Mouse (Mus musculus): Measurements from ENCODE around the gene Cyp2c70.
A peak's percentile ranks its signal among the peaks of the same experiment; 100 is the strongest.
"Not testable (repeated sequence)": the region's sequence is repeated elsewhere in the genome, so short reads cannot be mapped to it uniquely, and the experiment has no call there.

Cyp2c70 gene

DNA sequence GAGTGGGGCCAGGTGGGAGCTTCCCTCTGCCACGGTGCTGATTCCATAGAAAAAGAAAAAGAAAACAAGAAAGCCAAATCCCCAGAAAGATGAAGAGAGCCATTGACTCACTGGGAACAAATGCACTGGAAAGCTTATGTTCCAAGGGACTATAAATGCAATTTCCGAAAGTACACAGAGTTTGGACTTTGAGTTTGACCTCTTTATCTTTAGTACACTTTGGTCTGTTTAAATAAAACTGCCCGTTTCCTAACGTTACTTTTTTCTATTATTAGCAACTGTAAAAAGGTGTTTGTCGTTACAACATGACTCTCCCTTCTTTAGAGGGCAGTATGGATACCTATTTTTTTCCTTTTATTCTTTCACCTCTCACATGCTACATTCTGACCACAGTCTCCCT, at the start of gene Cyp2c70:
Gene Cyp2c70, minus strand, starts transcription at position 174 of the 400 bp plus-strand sequence.
- no peak for DNase-seq

DNA sequence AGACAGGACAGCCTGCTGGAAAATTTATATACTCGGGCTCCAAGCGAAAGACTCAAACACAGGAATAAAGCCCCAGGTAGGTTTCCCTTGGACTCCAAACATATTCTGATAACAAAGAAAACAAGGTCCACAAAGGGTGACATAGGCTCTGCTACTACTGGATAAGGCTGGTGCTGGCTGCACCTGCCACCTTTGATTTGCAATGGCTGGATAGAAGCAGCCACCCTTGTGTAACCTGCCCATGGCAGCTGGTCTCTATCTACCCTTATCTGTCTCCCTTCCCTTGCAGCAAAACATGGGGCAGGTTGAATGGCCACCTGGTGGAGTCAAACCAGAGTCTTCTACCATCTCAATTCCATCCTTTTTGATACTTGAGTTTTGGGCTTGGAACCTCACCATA, 45.4 kb upstream of the Cyp2c70 start:
- DNase-seq: no peak

DNA sequence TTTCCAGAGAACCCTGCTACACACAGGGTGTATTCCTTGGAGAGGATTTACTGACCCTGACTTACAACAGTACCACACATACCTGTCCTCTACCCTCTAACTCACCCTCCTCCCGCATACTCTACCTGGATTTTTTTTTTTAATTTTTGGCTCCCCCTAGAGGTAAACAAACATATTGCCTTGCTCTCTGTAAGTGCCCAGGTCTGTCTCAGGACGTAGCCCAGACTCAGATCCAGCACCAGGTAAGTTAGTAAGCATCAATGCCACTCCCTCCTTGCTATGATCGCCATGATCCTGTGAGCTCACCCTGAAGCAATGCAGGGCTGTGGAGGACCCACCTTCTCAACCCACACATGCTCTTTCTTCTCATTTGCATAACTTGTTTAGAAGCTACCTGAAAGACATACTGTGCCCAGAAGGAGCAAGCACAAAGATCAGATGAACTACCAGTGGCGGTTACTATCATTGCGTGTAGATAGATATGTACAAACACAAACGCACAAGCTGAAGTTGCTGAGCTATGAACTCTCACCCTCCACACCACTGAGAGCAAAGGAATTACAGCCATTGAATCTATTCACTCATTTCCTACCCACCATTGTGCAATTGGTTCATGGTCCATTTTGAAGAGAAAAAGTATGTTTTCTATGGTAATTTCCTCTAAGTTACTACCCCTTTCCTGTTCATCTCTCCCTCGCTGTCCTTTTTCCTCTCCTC, 44.9 kb upstream of the Cyp2c70 start:
- no peak for DNase-seq

DNA sequence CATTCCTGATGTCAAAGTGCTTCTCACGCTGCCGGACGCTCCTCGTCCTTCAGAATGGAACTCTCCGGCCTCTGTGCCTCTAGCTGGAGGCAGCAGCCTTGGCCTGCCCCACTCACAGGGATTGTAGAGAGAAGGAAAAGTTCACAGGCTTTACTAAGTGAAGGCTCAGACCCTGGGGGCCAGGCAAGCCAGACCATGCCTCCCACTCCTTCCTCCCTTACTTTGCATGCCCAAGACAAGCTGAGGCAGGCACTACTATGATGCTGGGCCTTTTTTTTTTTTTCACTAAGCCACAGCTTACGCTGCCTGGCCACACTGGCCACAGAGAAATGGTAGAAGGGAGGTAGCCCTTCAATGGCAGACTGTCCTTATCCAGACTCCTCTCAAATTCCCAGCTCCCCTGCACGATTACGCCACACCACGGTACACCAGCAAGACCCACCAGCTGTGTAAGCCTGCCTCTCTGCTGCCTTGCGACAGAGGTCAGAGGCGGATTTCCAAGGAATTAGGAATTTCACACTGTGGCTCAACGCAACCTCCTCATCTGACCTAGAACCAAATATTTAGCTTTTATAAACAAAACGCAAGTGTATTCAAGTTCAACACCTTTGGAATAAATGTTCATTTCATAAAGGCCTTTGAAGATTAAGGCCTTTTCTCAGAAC, 44.1 kb upstream of the Cyp2c70 start:
- DNase-seq: no peak

DNA sequence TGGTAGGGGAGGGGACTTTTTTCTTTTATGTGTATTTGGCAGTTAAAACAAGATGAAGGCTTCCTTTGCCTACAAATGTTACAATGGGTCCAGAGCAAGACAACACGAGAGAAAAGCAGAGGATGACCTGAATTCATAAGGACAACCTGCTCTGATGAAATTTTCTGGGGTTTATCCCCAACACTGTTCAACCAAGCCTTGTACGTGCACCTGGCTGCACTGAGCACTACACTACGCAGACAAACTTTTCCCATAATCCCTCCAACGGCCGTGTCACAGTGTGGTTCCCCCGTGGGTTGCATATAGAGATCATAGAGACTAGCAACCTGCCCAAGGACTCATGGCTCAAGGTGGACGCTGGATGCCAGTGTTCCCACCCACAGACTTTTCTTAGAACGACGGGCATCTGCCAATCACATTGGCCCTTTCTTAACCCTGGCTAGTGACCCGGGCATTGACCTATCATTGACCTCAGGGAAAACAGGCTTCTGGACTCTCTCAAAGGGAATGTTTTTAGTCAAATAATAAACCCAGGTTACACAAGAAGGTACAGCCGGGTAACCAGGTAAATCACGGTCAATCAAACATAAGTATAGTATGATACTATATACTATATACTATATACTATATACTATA, 39.5 kb upstream of the Cyp2c70 start:
- DNase-seq: no peak

DNA sequence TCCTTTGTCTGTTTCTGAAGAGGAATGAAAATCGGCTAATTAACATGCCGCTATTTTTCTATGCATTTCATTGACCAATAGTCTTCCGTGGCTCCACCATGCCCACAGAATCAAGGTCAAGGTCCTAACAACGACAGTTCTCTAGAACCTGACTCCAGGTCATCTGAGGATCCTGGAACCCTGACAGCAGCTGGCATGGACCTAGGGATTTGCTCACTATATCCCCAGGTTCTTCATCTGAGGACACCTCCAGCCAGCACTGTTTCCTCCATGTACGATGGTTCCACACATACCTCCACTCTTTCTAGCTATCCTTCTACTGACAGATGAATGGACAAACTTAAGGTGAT, 38.6 kb upstream of the Cyp2c70 start:
- no peak for DNase-seq

DNA sequence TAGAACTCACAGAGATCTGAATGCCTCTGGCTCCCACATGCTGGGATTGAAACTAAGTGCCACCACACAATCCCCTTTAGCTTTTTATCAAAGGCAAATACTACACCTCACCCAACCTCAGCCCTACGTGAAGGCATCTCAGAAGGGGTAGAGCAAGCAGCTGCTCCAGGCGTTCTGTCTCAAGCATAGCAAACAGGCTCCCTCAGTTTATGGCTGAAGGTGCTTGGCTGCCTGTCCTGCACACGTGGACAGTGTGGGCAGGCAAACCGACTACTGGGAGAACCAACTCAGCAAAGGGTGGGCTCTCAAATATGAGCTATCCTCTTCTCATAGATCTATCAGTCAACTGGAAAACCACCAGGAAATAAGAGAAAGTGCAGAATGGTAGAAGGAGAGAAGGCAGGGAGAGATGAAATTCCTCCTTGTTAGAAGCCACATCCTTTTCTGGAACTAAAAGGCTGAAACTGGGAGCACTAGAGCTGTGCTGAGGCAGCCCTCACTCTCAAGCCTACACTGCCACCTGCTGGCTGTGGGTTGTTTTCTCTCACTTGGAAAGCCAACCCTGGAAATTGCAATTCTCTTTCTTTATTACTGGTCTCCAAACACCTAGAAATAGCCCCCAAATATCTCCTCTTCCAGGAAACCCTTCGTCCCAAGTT, 38.1 kb upstream of the Cyp2c70 start:
- DNase-seq: peak; percentile 70

DNA sequence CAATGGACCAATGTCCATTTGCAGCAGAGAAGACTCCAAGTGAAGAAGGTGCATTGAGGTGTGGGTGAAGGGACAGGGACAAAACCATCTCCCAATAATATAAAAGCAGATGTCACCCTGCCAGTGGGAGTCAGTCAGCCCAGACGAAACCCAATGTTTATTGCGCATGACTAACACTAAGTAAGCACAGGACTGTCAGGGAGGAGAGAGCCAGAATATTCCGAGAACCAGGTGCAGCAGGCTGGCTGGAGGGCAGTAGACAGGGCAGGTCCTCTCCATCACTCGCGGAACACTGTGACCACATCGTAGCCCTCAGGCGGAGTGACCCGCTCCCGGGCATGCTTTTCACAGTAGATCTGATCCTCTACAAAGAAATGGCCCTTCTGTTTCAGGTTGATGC, 35.2 kb upstream of the Cyp2c70 start:
- DNase-seq: not testable (repeated sequence)

DNA sequence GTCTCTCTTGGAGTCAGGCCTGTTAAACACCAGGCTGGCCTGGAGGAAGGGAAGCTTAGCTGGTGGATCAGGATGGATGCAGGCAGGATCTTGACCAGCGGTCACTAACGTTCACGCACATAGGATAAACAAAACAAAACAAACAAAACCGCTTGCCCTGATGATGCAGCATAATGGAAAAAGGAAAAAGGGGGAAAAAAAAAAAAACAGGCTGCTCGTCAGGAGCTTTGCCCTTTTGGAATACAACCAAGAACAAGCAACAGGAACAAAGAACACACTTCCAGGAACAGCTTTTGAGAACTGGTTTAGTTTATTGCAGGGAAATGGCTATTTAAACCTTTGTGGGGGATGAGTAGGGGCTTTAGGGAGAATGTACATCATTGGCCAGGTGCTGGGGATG, 33.7 kb upstream of the Cyp2c70 start:
- no peak for DNase-seq

DNA sequence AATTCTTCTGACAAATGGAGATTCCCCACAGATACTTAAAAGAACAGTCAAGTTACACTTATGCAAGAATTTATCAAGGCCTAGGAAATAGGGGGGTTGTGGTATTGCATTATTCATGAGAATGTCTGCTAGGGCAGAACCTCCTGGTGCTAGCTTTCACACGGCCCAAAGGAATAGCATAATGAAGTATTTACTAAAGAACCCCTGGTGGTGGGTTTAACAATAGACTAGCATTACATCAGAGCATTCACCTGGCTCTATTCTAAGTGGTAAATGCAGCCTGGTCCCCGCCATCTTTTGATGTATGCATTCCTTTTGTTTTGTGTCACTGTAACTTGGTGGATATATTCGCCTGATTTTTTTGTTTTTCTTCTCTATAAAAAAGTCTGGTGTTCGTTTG, 15.8 kb upstream of the Cyp2c70 start:
- not testable (repeated sequence) for DNase-seq

DNA sequence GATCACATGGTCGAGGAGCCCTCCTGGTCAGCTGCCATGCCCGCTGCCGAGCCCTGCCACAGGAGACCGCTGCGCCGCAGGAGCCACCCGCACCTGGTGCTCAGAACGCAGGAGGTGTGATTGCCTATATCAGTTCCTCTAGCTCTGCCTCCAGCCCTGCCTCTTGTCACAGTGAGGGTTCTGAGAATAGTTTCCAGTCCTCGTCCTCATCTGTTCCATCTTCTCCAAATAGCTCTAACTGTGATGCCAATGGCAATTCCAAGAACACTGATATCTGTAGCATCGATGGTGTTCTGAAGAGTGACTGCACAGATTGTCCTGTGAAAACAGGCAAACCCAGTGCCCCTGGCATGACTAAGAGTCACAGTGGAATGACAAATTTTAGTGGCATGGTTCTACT, 3.5 kb upstream of the Cyp2c70 start:
- DNase-seq: peak; percentile 8

DNA sequence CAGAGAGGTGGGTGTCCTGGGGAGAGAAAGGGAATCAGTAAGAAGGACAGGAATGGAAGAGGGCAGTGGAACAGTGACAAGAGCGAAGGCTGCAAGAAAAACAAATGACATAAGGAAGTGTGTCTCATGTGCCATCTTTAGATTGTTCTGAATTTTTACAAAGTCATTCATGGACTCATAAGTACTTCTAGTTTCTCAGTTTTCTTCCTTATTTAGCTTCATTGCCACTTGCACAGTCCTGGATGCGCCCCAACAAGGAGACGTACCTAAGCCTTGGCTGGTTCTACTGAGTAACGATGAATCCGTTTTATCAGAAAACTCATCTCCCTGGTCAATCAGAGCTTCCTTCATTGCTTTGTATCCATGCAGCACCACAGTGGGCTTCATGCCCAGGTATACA, 3.5 kb downstream of the Cyp2c70 start:
- peak; percentile 6 for DNase-seq

DNA sequence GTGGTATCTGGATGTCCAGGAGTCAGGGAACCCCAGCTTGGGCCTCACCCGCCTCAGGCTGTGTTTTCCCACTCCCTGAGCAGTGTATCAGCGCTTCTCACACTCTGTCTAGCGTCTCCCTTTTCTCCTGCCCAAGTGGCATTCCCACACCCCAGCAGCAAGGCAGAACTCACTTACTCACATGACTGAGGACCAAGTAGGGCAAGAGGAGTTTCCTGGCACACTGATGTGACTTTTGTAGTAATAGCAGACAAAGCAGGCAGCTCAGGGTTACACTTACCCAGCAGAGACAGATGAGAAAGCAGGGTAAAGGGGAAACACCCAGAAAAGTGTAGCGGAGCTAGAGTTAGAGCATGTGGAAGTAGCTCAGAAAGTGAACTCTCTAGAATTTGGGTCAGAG, 8.8 kb downstream of the Cyp2c70 start:
- no peak for DNase-seq

DNA sequence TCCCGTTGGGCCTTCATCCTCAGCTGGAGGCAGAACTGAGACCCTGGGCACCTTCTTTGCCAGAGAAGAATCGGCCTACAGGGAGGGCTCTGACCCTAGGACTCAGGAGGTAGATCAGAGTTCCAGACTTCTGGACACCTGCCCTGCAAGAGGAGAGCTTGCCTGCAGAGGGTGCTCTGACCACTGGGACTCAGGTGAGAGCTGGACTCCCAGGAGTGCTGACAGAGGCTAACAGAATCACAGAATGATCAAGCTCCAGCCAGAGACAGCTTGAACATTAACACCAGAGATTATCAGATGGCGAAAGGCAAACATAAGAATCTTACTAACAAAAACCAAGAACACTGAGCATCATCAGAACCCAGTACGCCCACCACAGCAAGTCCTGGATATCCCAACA, 18.7 kb downstream of the Cyp2c70 start:
- DNase-seq: not testable (repeated sequence)

DNA sequence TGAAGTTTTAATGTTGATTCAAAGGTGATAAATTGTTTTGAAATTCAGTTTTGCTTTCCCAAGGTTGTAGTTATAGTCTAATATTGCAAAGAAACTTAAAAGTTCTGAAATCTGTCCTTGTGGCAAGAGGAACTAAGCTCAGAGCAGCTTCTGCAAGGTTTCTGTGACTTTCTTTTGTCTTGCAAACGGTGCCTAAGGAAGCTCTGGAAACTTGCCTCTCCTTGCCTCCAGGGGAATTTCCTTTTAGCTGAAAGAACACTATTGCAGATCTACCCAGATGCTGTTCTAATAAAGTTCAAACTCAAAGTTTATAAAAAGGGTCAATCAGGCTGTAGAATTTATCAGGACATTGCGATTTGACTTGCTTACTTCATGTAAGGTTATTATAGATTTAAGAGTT, 60.1 kb downstream of the Cyp2c70 start:
- DNase-seq: not testable (repeated sequence)

DNA sequence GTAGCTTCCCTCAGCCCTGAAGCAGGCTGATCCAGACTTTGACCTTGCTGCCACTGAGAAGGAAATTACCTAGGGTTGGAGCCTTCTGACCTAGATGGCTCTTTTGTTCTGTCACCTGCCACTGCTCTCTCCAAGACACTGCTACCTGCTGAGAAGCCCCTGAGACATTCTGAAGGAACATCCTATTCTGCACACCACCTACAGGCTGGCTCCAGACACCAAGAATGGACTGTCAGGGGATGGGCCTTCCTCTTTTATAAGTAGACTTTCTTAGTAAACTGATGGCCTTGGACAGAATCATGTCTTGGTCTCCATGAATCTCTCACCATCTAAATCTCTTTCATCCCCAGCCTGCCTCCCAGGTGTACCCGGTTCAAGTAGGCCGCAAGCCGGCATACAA, 62.0 kb downstream of the Cyp2c70 start:
- DNase-seq: not testable (repeated sequence)

DNA sequence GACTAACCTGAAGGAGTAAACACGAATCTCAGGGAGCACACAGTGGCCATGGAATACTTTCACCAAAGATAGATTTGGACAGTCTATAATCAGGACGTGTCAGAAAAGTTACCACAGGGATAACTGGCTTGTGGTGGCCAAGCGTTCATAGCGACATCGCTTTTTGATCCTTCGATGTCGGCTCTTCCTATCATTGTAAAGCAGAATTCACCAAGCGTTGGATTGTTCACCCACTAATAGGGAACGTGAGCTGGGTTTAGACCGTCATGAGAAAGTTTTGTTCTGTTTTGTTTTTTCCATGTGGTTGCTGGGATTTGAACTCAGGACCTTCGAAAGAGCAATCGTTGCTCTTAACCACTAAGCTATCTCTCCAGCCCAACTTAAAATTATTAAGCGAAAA, 67.5 kb downstream of the Cyp2c70 start:
- not testable (repeated sequence) for DNase-seq
